Mouse (Mus musculus) MEL (cell line): Measurements from ENCODE around the gene Sowaha.

Experiments used
- CHD1 ChIP-seq: IDR thresholded peaks from 2 replicates; pipeline ENCODE4 v1.6.1; 2012; ENCODE audit warnings: low read depth, mild to moderate bottlenecking, inconsistent platforms, low read length, improper control_type of control experiment
- CHD2 ChIP-seq: IDR thresholded peaks from 2 replicates; pipeline ENCODE4 v1.6.1; 2011; ENCODE audit warnings: low read length, improper control_type of control experiment
- CTCF ChIP-seq, 3 experiments: IDR thresholded peaks in 2 of 3; conservative IDR thresholded peaks in 1 of 3; 2 replicates each; pipeline ENCODE4 v1.5.1; 2011 to 2012; ENCODE audit warnings: low read length in 3 of 3, low read depth in 2 of 3, mild to moderate bottlenecking in 2 of 3, improper control_type of control experiment in 1 of 3, inconsistent platforms in 1 of 3, mixed read lengths in 1 of 3, moderate library complexity in 1 of 3; ENCODE audit not compliant: control insufficient read depth in 1 of 3, insufficient read depth in 1 of 3, poor library complexity in 1 of 3, severe bottlenecking in 1 of 3
- EP300 ChIP-seq, 2 experiments: IDR thresholded peaks; 2 replicates each; pipeline ENCODE4 v1.6.1; 2011; ENCODE audit warnings: improper control_type of control experiment in 2 of 2, low read length in 2 of 2, low read depth in 1 of 2, mild to moderate bottlenecking in 1 of 2
- JUND ChIP-seq: IDR thresholded peaks from 2 replicates; pipeline ENCODE4 v1.6.1; 2011; ENCODE audit warnings: low read depth, mild to moderate bottlenecking, improper control_type of control experiment, low read length
- MAFK ChIP-seq: IDR thresholded peaks from 2 replicates; pipeline ENCODE4 v1.6.1; 2011; ENCODE audit warnings: low read depth, mild to moderate bottlenecking, low read length, improper control_type of control experiment, borderline replicate concordance
- MAX ChIP-seq: IDR thresholded peaks from 2 replicates; pipeline ENCODE4 v1.6.1; 2011; ENCODE audit warnings: low read length, improper control_type of control experiment
- NRF1 ChIP-seq: IDR thresholded peaks from 2 replicates; pipeline ENCODE4 v1.6.1; 2014; ENCODE audit warnings: low read depth, mild to moderate bottlenecking, inconsistent platforms, low read length, improper control_type of control experiment, moderate library complexity; ENCODE audit not compliant: poor library complexity, insufficient read depth, severe bottlenecking
- POLR2A ChIP-seq, 2 experiments: IDR thresholded peaks; 2 replicates each; pipeline ENCODE4 v1.6.1; 2011 to 2012; ENCODE audit warnings: low read length in 2 of 2, mild to moderate bottlenecking in 2 of 2, control low read depth in 1 of 2, improper control_type of control experiment in 1 of 2, low read depth in 1 of 2, moderate library complexity in 1 of 2; ENCODE audit not compliant: control insufficient read depth in 1 of 2, insufficient read depth in 1 of 2, poor library complexity in 1 of 2
- POLR2AphosphoS5 ChIP-seq: IDR thresholded peaks from 2 replicates; pipeline ENCODE4 v1.6.1; 2012; ENCODE audit warnings: low read depth, borderline replicate concordance, mild to moderate bottlenecking, inconsistent platforms, low read length, moderate library complexity, mixed read lengths
- RCOR1 ChIP-seq: IDR thresholded peaks from 2 replicates; pipeline ENCODE4 v1.6.1; 2012; ENCODE audit warnings: low read depth, mild to moderate bottlenecking, inconsistent platforms, low read length, improper control_type of control experiment
- TAL1 ChIP-seq: IDR thresholded peaks from 2 replicates; pipeline ENCODE4 v1.6.1; 2012; ENCODE audit warnings: mild to moderate bottlenecking, inconsistent platforms, low read length, moderate library complexity, mixed read lengths

- no peak for TF ChIP-seq MAX
- TF ChIP-seq POLR2AphosphoS5, result no peak
- no peak for TF ChIP-seq MAFK
- no peak for TF ChIP-seq NRF1
- no peak for TF ChIP-seq POLR2A (IDR thresholded peaks at IDR 0.05; ENCODE audit: control insufficient read depth in 1 of 2, insufficient read depth in 1 of 2, low read depth in 1 of 2, low read length in 2 of 2, poor library complexity in 1 of 2)
- TF ChIP-seq CTCF (IDR thresholded peaks at IDR 0.05 in 2 of 3, conservative IDR thresholded peaks at IDR 0.05 in 1 of 3; ENCODE audit: control insufficient read depth in 1 of 3, insufficient read depth in 1 of 3, low read depth in 2 of 3, low read length in 3 of 3, poor library complexity in 1 of 3, severe bottlenecking in 1 of 3), result no peak
- no peak for TF ChIP-seq CHD1
- TF ChIP-seq JUND, result no peak
- no peak for TF ChIP-seq CHD2
- TF ChIP-seq TAL1, result no peak
- TF ChIP-seq EP300 (IDR thresholded peaks at IDR 0.05; ENCODE audit: low read depth in 1 of 2, low read length in 2 of 2), result no peak
- TF ChIP-seq RCOR1, result no peak
Measured at GRCm38 (mm10) chr11:53453031-53453430, 27.0 kb downstream of the Sowaha start.
